Mouse (Mus musculus) retina, postnatal 1 day (tissue): ENCODE results near the gene Ecsit.
"Not testable (repeated sequence)": the region's sequence is repeated elsewhere in the genome, so short reads cannot be mapped to it uniquely, and the experiment has no call there.

Source experiments
- DNase-seq: peaks from one replicate; pipeline ENCODE4 v3.0.0-alpha.2; 2012

Gene Ecsit

DNA sequence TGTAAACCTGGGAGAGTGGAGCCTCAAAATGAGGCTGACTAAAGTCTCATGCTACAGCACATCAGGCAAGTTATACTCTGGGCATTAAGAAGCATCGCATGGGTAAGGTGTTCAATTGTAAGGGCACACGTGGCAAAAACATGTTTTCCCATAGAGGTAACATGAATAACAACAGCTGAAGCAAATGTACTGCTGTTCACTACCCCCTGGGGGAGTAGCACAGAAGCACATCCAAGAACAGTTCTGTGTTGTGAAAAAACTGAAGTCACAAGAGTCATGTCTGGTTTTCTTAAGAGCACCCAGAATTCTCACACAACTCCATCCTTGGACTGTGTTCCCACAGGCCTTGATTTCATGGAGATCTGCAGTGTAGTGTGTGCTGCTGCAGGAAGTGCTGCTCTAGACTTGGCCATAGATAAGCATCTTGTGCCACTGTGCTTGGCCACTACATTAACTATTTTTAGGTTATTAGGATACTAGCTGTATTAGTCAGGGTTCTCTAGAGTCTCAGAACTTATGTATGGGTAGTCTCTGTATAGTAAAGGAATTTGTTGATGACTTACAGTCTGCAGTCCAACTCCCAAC lies 1.9 kb upstream of the Ecsit start:
- DNase-seq, result no peak

DNA sequence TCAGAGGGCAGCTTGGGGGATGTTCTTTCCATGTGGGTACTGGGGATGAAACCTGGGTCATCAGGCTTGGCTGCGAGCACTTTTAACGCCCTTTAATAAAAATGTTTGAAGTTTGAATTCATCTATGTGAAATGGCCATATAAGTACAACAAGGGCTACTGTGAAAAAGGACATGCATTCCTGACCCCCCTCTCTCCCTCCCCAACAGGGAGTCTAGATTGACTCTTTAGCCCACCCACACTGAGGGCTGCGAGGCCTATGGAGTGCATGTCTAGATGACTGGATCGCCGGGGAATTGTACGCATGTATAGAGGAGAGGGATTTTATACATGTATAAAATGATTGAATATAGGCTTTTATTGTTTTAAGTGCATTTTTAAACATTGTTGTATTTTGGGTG lies 774 bp upstream of the Ecsit start:
- DNase-seq, result no peak

DNA sequence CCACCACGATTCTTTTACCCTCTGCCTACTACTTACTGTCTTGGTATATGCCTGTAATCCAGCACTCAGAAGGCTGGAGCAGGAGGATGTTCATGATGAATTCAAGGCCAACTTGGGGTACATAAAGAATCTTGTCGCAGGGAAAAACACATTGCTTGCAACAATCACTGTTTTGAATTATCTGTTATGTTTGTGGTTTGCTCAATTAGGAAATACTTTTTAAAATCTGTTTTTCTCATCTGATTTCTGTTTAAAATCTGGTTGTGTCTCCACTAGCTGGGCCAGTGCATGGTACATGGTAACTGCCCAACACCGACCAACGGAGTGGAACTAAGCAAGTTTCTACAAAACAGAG lies 594 bp downstream of the Ecsit start:
- no peak for DNase-seq

DNA sequence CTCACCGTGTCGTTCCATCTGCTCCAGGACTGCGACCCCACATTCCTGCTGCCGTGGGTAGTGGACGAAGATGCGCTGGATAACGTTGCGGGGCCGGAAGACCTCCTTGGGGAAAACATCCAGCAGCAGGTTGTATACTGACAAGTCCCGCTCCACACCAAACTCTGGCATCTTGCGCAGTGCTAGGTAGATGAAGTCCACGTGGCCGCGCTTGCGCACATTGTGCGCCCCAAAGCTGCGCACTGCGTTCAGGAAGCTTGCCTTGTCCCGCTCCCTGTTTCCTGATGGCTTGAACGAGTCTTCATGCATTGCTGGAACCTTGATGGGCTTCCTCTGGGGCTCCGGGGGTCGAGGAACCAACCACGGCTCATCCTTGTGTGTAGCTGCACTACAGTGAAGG lies 9.0 kb downstream of the Ecsit start:
- no peak for DNase-seq

DNA sequence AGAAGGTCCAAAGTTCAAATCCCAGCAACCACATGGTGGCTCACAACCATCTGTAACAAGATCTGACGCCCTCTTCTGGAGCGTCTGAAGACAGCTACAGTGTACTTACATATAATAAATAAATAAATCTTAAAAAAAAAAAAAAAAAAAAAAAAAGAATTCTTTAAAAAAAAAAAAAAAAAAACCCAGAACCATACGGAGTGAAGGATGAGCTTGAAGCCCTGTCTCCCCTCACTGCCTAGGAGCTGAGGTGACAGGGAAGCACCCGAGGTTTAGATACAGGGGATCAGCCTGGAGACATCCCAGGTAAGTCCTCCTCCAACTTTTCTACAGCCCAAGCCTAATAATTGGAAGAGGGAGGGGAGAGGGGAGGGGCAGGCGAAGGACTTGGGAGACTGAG lies 9.5 kb downstream of the Ecsit start:
- DNase-seq, result not testable (repeated sequence)

DNA sequence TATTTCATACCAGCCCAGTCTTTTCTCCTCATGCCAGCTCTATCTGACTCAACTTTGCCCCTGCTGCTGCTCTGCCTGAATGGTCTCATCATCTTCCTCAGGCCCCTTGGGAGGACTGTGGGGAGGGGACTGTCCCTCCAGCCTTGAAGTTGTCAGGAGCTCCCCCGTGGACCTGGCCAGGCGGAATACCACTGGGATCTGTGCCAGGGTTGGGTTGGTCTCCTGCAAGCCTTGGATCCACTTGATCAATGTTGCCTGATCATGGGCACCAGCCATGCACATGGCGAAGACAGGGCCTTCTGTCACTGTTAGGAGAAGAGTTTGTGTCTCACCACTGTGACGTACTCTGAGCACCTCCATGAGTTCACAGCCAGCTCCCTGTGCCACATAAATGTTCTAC lies 13.0 kb downstream of the Ecsit start:
- DNase-seq, result no peak

DNA sequence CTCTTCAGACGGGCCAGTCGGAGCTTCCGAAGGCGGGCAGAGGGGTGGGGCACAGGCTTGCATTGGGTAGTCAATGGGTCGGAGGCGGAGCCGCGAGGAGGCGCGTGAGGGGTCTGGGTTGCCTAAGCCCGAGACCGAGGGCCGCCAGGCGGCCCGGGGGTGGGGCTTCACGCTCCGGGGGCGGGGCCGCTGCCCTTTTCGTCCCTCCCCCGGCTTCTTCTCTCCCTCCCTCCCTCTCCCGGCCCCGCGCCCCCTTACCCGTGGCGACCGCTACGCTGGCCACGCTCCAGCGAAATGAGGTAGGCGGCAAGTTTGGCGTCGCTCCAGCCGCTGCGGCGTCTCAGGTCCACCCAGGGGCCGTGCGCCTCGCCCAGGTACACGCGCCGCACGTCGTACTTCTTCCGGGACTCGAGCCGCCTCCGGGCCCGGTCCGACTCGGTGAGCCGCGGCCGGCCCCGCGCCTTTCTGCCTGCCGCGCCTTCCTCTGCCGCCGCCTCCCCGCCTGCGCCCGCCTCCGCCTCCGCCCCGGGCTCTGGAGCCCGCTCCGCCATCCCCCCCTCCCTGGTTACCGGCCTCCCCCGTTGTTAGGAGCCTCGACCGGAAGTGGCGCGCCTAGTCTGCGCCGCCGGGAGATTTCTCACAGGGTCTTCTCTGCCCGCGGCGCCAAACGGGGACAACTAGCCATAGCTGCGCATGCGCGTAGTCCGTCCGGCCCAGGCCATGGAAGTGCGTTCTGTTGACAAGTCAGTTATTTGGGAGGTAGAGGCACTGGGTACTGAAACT lies 14.3 kb downstream of the Ecsit start, which contains the start of the genes Gm49318 and Zfp653:
Gm49318 (minus strand) TSS at position 469 of the 783 bp plus-strand sequence.
Zfp653 (minus strand) TSS at position 586 of the 783 bp plus-strand sequence.
- DNase-seq, result peak; percentile 98

DNA sequence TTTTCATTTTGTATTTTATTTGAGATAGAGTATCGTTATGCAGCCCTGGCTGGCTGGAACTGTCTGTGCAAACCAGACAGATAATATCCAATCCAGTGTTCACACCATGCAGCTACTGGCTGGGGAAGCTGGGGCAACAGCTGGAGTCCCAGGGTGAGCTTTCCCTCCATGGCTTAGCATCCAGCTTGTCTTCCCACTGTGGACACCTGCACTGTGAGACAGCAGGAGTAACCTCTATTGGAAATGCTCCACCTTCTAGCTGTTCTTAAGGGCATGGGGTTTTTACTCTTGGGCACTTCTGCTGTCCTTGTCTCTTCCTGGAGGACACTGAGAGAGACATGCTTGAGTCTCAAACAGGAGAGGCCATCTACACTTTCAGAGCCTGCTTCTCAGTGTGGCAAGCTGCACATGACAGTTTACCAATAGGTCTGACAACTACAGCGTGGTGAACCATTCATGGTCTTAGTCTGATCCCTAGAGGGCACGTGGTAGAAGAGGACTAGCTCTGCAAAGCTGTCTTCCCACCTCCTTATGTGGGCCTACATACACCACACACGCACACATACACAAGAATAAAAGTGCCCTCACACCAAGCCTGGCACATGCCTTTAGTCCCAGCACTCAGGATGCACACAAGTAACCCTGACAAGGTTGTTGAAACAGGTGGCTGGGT lies 15.2 kb downstream of the Ecsit start:
- no peak for DNase-seq

DNA sequence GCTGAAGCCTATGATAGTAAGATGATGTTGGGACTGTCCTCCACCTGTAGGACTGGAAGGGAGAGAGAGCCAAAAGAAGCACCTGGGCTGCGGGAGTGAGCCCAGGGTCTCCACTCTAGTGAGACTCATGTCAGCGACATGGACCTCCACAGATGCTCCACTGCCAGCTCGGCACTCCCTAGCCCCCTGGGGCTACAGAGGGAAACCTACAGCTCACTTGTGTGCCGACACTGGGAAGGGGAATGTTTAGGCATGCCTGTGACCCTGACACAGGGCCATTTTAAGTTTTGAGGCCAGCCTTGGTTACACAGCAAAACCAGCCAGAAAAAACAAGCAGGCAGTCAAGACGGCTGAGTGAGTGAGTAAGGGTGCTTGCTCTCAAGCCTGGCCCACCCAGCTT lies 18.0 kb downstream of the Ecsit start:
- no peak for DNase-seq

DNA sequence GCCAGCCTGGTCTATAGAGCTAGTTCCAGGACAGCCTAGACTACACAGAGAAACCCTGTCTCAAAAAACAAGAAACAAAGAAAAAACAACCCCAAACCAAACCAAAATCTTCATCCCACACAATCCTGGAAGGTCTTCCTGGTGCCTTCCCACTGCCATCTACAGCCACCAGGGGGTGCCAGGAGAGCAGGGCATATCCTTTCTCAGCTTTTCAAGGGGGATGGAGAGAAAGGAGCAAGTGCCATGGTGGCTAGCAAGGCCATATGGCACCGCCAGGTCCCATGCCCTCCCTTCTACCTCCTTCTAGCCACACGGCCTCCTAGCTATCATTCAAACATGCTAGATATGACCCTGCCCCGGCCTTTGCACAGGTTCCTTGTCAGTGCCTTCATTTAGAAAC lies 18.8 kb downstream of the Ecsit start:
- peak; percentile 69 for DNase-seq

DNA sequence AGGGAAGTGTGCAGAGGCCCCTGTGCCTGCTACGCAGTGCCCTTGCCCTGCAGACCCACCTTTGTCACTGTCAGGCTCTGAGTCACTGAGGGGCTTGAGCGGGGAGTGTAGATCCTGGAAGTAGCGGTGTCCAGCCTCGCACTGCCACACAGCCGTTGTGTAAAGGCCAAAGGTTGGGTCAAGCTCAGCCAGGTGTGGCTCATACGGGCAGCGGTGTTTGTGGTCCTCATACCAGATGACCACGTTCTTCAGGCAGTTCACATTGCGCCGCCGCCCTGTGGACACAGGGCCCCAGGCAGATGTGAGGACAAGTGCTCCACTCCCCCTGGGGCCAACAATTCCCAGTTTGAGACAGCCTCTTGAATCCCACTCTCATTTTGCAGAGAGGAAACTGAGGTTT lies 19.6 kb downstream of the Ecsit start:
- DNase-seq, result no peak

DNA sequence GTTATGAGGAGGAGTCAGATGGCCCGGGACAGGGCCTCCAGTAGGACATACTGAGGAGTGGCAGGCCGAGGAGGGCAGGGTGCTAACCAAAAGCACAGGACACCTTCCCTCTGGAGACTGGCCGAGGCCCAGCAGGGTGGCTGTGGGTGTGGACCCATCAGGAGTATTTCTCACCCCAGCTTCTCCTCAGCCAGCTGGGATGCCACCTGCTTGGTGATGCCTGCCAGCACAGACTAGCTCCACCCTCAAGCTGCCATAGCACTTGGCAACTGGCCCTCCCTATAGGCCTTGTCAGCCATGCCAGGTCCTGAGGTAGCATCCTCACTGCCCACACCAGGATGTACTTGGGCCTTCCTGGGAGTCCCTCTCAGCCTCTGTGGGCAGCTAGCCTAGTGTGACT lies 20.9 kb downstream of the Ecsit start:
- DNase-seq, result no peak

DNA sequence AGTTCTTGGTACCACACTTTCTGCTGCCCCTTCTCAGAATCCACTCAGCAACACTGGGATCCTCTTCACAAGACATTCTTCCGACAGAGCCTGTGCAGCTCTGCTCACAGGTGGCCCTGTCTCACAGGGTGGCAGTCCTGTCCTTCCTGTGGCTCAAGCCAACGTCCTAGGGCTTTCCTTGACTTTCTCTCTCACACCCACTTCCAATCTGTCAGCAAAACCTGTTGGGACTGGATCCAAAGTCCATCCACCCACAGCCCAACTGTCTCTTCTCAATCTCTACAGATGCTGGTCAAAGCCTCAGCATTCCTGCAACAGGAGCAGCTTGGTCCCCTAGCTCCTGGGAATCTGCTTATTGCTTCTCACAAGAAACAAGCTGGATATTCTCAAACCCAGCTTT lies 23.9 kb downstream of the Ecsit start:
- DNase-seq, result no peak

DNA sequence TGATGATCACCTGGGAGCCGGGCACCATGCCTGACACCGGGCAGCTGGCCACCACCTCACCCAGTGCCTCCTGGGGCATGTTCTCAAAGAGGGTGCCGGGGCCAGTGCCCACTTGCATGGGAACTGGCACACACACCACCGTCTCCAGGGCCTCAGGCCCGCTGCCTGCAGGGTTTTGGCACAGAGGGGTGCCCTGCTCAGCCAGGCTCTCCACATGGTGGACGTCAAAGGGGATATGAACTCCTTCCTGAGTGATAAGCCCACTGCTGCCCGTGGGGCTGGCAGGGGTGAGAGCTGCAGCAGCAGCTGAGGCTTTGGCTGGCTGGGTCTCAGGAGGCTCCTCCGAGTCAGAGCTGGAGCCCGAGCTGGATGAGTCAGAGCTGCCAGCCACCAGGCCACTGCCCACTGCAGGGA lies 27.2 kb downstream of the Ecsit start:
- DNase-seq, result no peak

DNA sequence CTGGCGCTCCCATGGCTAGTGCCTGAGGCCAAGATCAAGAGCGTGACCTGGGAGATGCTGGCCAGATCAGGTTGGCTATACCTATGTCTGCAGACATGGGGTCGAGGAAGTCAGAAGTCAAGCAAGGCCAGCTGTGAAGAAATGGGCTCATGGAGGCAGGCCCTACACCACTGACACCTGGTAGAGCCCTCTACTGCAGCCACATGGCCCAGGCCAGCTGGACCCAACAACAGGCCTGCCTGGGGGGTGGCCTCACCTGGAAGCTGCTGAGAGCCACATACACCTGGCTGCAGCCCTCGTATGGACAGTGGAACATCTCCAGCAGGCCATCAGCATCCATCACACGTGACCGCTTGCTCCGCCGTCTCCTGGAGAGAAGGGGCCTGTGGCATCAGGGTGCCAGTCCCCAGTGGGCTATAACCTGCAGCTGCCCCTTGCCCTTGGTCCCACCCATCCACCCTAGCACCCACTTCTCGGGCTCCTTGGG lies 28.2 kb downstream of the Ecsit start:
- DNase-seq, result no peak

DNA sequence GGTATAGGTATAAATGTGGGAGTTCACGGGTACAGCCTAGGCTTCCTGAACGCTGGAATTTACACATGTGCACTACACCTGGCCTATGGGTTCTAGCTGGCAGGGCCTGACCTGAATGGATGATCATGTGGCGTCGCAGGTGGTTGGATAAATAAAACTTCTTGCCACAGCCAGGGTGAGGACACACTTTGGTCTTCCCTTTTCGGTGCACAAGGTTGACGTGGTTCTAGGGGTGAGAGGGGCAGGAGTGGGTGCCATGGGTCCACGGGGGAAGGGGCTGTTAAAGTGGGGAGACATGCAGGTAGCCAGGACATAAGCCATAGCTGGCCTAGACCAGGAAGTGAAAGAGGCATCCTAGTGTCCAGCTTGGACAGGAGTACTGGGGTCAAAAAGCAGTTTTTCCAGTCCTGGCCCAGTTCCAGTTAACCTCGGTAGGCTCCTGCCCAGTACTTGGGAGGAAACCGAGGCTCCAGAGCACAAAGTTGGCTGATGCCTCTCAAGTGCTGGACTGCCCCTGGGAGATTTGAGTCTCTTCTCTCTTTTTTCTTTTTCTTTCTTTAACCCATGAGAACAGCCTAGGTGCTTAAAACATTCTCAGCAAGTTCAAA lies 28.8 kb downstream of the Ecsit start:
- DNase-seq, result no peak

DNA sequence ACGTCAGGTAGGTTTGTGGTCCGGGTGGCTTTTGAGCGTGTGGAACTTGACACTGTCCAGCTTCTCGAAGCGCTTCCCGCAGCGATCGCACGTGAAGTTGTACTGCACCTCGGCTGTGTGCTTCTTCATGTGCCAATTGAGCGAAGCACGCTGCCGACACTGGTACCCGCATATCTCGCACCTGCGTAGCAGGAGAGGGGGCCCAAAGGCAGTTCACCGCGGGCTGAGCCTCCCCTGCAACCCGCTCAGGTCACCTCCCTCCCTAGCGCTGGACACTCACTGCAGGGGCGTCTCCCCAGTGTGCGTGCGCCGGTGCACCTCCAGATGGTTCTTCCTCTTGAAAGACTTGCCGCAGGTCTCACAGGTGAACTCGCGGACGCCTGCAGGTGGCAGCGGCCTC lies 29.5 kb downstream of the Ecsit start:
- no peak for DNase-seq

DNA sequence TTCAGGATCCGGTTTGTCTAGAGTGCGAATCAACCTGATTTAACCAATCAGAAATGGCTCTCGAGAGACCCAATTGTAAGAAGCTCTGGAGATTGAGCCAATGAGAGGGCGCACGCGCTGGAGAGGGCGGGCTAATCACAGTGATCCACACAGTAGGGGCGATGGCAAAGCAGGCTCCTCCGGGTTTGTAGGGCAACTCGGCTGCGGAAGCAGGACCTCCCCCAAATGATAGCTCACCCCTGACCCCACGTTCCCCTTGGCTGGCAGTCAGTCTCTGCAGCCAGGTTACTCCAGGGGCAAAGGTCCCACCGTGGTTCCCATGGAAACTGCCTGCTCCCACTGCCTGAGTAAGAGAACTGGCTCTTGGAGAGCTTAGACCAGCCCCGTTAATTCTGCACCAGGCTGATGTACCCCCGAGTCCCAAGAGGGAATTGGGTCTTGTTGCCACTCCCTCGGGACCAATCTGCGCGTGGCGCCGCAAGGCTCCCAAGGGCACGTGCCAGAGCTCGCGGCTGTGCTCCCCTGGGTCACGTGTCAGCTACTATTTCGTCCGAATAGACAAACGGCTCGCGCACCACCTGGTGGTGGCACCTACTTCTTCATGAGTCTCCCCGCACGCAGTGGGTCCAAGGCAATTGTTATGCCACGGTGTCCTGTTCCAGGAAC lies 30.7 kb downstream of the Ecsit start:
- peak; percentile 87 for DNase-seq

DNA sequence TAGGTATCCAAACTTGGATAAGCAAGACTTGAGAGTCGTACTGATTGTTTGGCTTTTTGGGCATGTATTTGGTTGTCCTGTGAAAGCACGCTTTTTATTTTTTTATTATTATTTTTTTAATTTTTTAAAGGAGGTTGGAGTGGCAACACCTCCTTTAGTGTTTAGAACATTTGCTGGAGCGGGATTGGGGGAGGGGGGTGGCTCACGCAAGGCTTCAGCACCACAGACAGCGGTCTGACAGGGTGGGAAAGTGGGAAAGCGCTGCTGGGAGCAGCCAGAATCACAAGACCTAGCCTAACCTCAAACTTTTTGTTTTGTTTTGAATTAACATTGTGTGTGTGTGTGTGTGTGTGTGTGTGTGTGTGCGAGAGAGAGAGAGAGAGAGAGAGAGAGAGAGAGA lies 31.6 kb downstream of the Ecsit start:
- no peak for DNase-seq

DNA sequence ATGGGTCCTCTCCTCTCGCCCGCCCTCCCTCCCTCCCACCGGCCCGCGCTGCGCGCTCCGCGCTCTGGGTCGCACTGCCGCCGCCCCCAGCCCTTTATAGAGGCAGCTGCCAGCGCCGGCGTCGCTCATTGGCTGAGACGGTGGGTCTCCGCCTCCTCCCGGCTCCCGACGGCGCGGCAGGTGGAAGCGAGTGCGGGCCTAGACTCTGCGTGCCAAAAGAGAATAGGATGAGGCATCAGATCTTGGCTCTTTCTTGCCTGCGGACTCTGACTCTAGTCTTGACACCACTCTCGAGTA lies 33.3 kb downstream of the Ecsit start, which contains the start of gene Elavl3:
Elavl3 (minus strand) TSS at position 66 of the 297 bp plus-strand sequence.
- DNase-seq, result peak; percentile 85

DNA sequence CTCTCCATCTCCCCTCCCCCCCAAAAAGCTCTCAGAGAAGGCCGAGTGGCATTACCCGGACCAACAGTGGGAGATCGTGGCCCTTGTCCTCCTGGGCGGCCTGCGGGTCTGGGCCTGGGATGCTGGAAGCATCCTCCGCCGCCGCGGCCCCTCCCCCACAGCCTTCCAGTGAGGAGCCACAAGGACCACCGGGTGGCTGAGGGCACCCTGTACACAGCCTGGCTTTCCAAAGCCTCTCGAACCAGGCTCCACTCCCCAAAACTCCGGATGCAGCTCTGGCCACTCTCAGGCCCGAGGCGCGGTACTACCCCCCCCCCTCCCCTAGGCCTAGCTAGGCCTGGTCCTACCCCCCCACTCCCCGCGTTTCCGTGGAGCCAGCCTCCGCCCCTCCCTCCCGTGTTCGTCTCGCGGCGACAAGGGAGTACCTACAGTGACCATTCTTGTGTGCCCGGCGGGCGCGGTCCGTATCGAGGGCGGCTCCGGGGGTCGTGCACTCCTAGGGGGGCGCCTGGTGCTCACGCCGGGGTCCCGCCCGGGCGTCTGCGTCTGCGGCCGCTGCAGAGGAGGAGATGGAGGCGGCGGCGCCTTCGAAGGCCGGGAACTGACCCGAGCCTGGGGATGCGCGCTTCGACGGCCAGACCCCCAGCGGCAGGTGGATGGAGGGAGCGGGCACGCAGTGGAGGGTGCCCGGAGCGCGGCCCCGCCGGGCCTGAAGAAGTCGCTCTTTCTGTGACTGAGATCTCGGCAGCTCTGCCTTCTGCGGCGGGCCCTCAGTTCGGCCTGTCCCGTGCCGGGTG lies 33.9 kb downstream of the Ecsit start:
- DNase-seq, result peak; percentile 57

DNA sequence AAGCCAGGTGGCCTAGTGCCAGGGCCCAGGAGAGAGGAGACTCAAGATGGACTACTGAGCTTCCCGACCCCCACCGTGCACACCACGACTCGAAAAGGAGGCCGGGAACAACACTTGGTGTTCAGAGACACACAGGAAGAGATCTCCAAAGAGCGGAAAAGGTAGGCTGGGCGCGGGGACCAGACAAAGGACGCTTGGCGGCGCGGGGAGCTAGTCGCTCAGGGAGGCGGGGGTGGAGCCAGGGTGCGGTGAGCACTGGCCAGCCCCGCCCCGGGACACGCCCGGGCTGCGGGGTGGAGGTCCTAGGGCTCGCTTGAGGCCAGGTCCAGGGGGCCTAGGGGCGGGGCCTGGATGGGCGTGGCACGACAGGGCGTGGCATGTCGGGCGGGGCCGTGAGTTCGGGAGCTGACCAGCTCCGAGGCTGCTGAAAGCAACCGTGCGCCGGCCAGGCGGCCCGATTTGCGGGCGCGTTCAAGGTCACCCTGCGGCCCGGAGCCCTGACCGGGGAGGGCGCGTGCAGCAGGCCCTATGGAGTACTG lies 34.8 kb downstream of the Ecsit start:
- peak; percentile 66 for DNase-seq
